Mouse (Mus musculus) cerebellum, adult 2 months (tissue): ENCODE measurements around the gene Bcl2l13. TPM values are rescaled to one million over a fixed set of nuclear protein-coding genes. Genes with fewer than 3 reads are reported as not detected.
"Not testable (repeated sequence)": the region's sequence is repeated elsewhere in the genome, so short reads cannot be mapped to it uniquely, and the experiment has no call there.

Experiments
- DNase-seq, 2 experiments: peaks; one replicate each; pipeline ENCODE4 v3.0.0; 2021
- H3K27ac ChIP-seq: fragments of 200-500 bp; 2 replicates; pipeline ENCODE4 v1.5.1; 2012; ENCODE audit warnings: low read length, control low read depth, inconsistent platforms; ENCODE audit not compliant: insufficient read depth
- H3K27me3 ChIP-seq: fragments of 200-500 bp; 2 replicates; pipeline ENCODE4 v1.6.1; 2012; ENCODE audit warnings: inconsistent platforms, mild to moderate bottlenecking, low read length, moderate library complexity; ENCODE audit not compliant: control insufficient read depth, insufficient read depth
- H3K4me1 ChIP-seq: fragments of 200-500 bp; 2 replicates; pipeline ENCODE4 v1.6.1; 2011; ENCODE audit warnings: low read length; ENCODE audit not compliant: control insufficient read depth, insufficient read depth
- H3K4me3 ChIP-seq: fragments of 200-500 bp; replicated peaks from 2 replicates; pipeline ENCODE3; 2011; ENCODE audit warnings: mild to moderate bottlenecking, low read depth, low read length, control low read depth; ENCODE audit not compliant: insufficient read depth
- CTCF ChIP-seq: fragments of 200-500 bp; IDR thresholded peaks from 2 replicates; pipeline ENCODE4 v1.5.1; 2011; ENCODE audit warnings: low read depth, mild to moderate bottlenecking, control low read depth, low read length, moderate library complexity, borderline replicate concordance; ENCODE audit not compliant: insufficient read depth
- POLR2A ChIP-seq: fragments of 200-500 bp; IDR thresholded peaks from 2 replicates; pipeline ENCODE4 v1.6.1; 2011; ENCODE audit warnings: low read length, control low read depth, borderline replicate concordance; ENCODE audit not compliant: insufficient read depth
- WGBS: fragments of 180-500 bp; shearing (Covaris S2); methylation state at CpG from one replicate; pipeline ENCODE4 v1.1.7; 2018; 5-methylcytosine and 5-hydroxymethylcytosine counted together
- polyA plus RNA-seq: library from polyadenylated mRNA; depleted of rRNA; stranded (reverse); fragments of >200 nt; gene quantifications from 2 replicates; pipeline ENCODE4 v1.2.3, GENCODE M21; 2012

Bcl2l13 gene
- polyA plus RNA-seq, 1 experiment = 24.0 TPM

- H3K27me3 ChIP-seq = no peaks in the 10 kb centered on the region
- TF ChIP-seq CTCF = no peak
- DNase-seq = no peak
- no peak overlapping the region for H3K27ac ChIP-seq
- no peaks in the 10 kb centered on the region for H3K4me1 ChIP-seq
- WGBS = 91% methylated on average over 4 of the region's 4 CpGs
- H3K4me3 ChIP-seq = no peak overlapping the region
Measured at GRCm38 (mm10) chr6:120834766-120835321, 1.2 kb upstream of the Bcl2l13 start.

- TF ChIP-seq CTCF (no peak), POLR2A (no peak)
- no peak for DNase-seq
- 2% methylated on average over 37 of the region's 37 CpGs for WGBS
- Histone ChIP-seq H3K27ac (peak overlapping the region; percentile 81), H3K4me1 (no peaks in the 10 kb centered on the region), H3K27me3 (no peaks in the 10 kb centered on the region), H3K4me3 (peak overlapping the region; percentile 84)
Measured at GRCm38 (mm10) chr6:120836389-120837151, 558 bp downstream of the Bcl2l13 start.

DNA sequence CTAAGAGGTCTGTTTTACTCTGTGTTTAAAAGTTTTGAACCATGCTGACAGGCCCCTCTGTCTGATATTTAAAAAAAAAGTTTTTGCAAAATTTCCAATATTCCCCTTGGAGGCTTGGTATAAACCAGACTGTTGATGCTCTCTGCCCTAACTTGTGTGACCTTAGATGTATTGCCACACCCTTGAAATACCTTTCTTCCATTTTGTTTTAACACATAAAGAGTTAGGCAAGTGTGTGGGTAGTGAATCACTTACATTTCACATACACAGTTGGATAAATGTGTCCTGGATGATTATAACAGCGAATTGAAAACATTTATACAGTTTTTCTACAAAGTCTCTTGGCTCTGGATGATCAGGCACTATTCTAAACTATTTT, 1.1 kb downstream of the Bcl2l13 start:
- WGBS = 75% methylated on average over 1 of the region's 1 CpGs
- Histone ChIP-seq H3K27me3 (no peaks in the 10 kb centered on the region), H3K4me3 (no peak overlapping the region), H3K4me1 (no peaks in the 10 kb centered on the region), H3K27ac (no peak overlapping the region)
- TF ChIP-seq POLR2A (no peak), CTCF (no peak)
- no peak for DNase-seq

DNA sequence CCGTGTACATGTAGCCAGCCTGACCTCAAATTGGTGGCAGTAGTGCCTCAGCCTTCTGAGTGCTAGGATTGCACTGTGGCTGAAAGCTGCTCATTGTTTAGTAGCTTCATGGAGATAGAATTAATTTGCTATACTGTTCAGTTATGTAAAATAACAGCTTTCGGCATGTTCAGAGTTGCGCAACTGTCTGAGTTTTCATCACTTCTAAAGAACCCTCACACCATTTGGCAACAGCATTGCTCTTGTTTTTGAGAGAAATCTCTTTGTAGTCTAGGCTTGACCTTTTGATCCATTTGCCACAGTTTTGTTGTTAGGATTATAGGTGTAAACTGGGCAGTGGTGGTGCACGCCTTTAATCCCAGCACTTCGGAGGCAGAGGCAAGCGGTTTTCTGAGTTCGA, 4.2 kb downstream of the Bcl2l13 start:
- TF ChIP-seq POLR2A (no peak), CTCF (no peak)
- Histone ChIP-seq H3K27me3 (no peaks in the 10 kb centered on the region), H3K4me3 (no peak overlapping the region), H3K27ac (no peak overlapping the region), H3K4me1 (no peaks in the 10 kb centered on the region)
- DNase-seq = no peak
- WGBS = 97% methylated on average over 7 of the region's 7 CpGs

- Histone ChIP-seq H3K27me3 (no peaks in the 10 kb centered on the region), H3K4me3 (no peak overlapping the region), H3K4me1 (no peaks in the 10 kb centered on the region), H3K27ac (no peak overlapping the region)
- DNase-seq = no peak
- WGBS = 66% methylated on average over 5 of the region's 5 CpGs
- TF ChIP-seq CTCF (no peak), POLR2A (no peak)
Measured at GRCm38 (mm10) chr6:120841754-120842153, 5.7 kb downstream of the Bcl2l13 start.

GRCm38 (mm10) chr6:120850720-120851119, 14.7 kb downstream of the Bcl2l13 start:
- not testable (repeated sequence) for H3K4me1 ChIP-seq, H3K27ac ChIP-seq, DNase-seq, H3K4me3 ChIP-seq, H3K27me3 ChIP-seq

DNA sequence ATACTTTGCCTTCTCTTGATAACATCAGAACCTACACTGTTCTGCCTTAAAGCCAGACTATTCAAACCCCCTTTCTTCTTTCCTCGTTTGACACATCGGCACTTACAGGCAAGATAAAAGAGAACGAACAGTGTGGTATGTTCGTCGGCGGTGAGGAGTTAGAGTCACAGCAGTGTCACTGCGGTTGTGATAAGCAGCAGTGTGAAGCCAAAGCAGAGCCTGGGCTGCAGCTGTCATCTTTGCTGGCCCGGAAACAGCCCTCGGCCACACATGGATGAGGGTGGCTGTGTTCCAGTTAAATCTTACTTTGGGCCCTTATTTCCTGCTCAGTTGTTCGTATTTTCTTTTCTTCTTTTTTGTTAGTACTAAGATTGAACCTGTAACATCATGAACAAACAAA, 18.4 kb downstream of the Bcl2l13 start:
- no peak overlapping the region for H3K27ac ChIP-seq
- H3K4me3 ChIP-seq = no peak overlapping the region
- peak in 1 of 2 experiments; percentile 18 for DNase-seq
- WGBS = 13% methylated on average over 10 of the region's 10 CpGs
- peaks cover 3% of the 10 kb centered on the region; the same call in 1 of the 2 replicates for H3K4me1 ChIP-seq
- TF ChIP-seq CTCF (no peak), POLR2A (no peak)
- H3K27me3 ChIP-seq = no peaks in the 10 kb centered on the region

GRCm38 (mm10) chr6:120858217-120858711, 22.3 kb downstream of the Bcl2l13 start:
- peak in 1 of 2 experiments; percentile 30 for DNase-seq
- H3K4me3 ChIP-seq = no peak overlapping the region
- TF ChIP-seq POLR2A (no peak), CTCF (no peak)
- no peak overlapping the region for H3K27ac ChIP-seq
- peaks cover 3% of the 10 kb centered on the region; the same call in 1 of the 2 replicates for H3K4me1 ChIP-seq
- 29% methylated on average over 8 of the region's 8 CpGs for WGBS
- H3K27me3 ChIP-seq = no peaks in the 10 kb centered on the region
